Mouse (Mus musculus): Measurements from ENCODE around the gene Gm7138.
"Not testable (repeated sequence)": the region's sequence is repeated elsewhere in the genome, so short reads cannot be mapped to it uniquely, and the experiment has no call there.

Gm7138 gene

DNA sequence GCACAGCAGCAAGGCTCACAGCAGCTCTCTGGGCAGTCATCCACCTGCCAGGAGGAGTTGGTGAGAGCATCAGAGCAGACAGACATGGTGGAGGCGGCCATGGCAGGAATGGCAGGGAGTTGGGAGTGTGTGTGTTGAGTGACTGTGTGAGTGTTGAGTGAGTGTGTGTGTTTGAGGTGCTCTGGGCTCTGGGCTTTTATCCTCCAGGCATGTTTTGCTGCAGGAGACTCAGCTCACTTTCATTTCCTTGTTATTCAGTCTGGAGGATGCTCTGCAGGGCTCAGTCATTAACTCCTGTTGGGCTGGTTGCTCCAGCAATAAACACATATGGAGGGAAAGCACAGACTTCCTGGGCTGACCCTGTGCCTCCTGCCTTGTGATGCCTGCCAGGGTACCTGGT, at the start of gene Gm7138:
Gene Gm7138, minus strand, starts transcription at position 101 of the 400 bp plus-strand sequence.
- DNase-seq: not testable (repeated sequence)

- DNase-seq: no peak
These were observed 42.5 kb upstream of the Gm7138 start for GRCm38 (mm10) chr10:77819203-77819602.

DNA sequence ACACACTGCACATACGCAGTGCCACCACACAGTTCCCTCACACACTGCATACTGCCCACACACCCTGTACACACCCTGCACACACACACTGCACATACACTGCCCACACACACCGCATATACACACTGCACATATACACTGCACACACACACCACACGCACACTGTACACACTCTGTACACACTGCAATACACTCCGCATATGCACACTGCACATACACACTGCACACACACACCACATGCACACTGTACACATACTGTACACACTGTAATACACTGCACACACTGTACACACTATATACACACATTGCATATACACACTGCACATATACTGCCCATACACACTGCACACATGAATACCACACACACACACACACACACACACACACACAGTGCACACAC, 41.8 kb upstream of the Gm7138 start:
- no peak for DNase-seq

DNA sequence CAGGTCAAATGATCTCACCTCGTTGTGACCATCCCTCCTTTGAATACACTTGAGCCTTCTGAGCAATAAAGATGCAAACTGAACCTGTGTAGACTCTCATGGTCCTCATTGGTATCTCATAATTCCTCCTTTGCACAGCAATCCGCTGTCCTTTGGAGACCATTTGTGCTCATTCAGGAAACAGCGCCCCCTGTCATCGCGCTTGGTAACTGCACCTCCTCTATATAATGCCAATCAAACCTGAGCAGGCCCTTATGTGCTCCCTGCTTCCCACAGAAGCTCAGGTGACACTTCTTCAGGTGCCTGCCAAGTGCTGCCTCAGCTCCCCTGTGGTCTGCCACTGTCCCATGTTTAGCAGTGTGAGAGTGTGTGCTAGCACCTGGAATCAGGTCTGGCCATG, 38.8 kb upstream of the Gm7138 start:
- DNase-seq: peak; percentile 31 to 55

DNA sequence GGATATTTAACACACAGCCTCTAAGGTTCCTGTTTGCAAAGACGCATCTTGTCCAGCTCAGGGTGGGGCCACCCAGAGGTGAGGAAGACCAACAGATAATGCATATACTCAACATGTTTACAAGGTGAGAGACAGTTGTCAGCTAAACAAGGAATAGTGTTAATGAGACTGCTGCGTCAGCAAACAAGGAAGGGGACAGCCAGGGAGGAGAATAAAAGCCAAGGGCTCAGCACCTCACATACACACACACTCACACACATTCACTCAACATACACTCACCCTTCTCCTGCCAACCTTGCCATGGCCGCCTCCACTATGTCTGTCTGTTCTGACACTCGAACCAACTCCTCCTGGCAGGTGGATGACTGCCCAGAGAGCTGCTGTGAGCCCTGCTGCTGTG, 37.6 kb upstream of the Gm7138 start, which contains the start of gene Gm2696:
Gene Gm2696, plus strand, starts transcription at position 301 of the 400 bp plus-strand sequence.
- DNase-seq: no peak

DNA sequence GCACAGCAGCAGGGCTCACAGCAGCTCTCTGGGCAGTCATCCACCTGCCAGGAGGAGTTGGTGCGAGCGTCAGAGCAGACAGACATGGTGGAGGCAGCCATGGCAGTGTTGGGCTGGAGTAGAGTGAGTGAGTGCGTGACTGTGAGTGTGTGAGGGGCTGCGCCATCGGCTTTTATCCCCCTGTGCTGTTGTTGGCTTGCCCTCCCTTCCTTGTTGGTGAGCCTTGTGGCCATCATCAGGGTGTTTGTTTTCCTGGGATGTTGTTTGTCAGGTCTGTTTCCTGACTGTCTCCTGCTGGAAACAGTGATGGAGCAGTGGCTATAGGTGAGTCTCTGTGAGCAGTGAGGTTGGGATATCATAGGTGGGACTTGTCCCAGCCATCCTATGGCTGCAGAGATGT, 35.0 kb upstream of the Gm7138 start, which contains the start of gene Gm9507:
Gene Gm9507, minus strand, starts transcription at position 101 of the 400 bp plus-strand sequence.
- DNase-seq: no peak

DNA sequence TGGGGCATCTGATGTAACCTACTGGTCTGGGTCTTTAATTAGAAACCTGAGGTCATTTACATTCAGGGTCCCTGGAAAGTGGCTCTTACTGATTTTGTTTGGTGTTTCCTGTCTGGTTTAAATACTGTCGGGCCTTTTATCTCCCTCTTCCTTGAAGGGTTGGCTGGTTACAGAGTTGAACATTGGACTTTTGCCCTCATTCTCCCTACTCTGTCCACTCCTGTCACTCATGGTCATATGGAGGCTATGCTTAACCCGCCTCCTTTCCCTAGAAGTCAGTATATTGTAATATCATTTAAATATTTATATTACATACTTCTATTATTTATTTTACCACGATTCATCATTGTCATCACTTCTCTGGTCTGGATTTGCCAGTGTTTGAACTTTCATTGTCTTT, 27.4 kb upstream of the Gm7138 start:
- no peak for DNase-seq

GRCm38 (mm10) chr10:77798921-77799508, 22.3 kb upstream of the Gm7138 start, which contains the start of gene Gm19668:
Gene Gm19668, minus strand, starts transcription at chr10:77799133.
- DNase-seq: no peak

DNA sequence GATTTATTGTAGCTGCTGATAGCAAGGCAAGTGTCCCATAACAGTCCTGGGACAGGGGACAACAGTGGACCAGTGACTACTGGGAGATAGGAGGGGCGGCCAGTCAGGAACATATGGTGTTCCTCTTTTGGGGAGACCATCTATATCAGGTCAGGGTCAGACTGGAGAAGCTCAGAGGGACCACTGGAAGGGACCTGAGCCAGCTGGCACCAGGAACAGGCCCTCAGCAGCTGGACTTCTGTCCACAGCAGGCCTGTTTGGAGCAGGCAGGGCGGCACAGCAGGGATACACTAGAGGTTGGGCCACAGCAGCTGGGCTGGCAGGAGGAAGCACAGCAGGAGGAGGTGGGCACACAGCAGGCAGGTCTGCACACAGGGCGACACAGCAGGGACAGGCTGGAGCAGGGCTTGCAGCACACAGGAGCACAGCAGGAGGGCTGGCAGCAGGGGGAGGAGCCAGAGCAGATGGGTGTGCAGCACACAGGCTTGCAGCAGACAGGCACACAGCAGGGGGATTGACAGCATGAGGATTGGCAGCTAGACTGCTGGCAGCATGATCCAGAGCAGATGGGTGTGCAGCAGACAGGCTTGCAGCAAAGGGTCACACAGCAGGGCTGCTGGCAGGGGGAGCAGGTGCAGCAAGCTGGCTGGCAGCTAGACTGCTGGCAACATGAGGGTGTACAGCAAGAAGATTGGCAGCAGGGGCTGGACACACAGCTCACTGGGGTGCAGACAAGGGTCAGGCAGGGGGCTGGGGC, 21.6 kb upstream of the Gm7138 start:
- peak; percentile 17 to 24 for DNase-seq

GRCm38 (mm10) chr10:77797677-77798076, 20.9 kb upstream of the Gm7138 start:
- DNase-seq: no peak

DNA sequence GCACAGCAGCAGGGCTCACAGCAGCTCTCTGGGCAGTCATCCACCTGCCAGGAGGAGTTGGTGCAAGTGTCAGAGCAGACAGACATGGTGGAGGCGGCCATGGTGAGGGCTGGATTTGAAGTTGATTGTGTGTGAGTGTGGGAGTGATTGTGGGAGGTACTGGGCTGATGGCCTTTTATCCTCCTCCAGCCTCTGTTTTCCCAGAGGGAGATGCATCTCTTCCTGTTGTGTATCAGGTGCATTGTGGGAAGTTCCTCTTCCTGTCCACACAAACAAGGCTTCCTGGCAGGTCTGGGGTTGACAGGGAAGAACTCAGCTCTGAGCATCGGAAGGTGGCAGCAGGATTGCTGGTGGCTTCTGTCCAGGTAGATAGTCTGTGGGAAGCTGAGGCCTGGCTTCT, 18.2 kb upstream of the Gm7138 start, which contains the start of gene Gm9639:
Gene Gm9639, minus strand, starts transcription at position 101 of the 400 bp plus-strand sequence.
- DNase-seq: no peak

DNA sequence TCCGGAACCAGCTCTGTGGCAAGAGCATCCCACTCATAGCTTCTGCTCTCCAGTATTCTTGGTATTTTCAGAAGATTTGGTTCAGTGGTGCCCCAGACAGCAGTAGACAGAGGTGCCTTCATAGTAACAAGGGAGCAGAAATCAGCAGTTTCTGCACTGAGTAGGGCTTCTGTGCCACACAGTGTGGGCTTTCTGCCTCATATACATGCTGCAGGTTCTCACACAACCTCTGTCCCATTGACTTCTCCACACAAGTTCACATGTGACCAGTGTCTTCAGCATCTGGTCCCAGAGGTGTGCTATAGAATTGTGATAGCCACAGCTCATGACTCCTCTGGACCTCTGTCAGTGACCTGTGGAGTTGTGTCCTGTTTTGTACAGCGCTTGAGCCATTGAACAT, 11.9 kb upstream of the Gm7138 start:
- no peak for DNase-seq

- DNase-seq: not testable (repeated sequence)
These were observed 11.1 kb upstream of the Gm7138 start, which contains the start of gene Gm7137 for GRCm38 (mm10) chr10:77787876-77788275. Gene Gm7137, minus strand, starts transcription at chr10:77788200.

DNA sequence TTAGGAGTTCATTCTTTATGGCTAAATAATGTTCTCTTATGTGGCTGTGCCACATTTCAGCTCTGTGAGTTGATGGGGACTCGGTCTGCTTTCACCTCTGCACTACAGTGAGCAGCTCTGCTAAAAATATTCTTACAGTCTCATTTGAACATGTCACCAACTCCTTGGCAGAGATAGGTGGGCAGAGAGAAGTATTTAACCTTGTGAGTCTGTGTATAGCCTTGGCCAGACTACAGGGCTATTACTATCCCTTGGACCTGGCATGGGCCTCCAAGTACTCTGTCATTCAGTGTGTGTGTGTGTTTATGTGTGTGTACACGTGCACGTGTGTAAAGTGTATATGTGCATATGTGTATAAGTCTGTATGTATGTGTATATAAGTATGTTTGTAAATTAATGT, 6.7 kb upstream of the Gm7138 start:
- DNase-seq: not testable (repeated sequence)

DNA sequence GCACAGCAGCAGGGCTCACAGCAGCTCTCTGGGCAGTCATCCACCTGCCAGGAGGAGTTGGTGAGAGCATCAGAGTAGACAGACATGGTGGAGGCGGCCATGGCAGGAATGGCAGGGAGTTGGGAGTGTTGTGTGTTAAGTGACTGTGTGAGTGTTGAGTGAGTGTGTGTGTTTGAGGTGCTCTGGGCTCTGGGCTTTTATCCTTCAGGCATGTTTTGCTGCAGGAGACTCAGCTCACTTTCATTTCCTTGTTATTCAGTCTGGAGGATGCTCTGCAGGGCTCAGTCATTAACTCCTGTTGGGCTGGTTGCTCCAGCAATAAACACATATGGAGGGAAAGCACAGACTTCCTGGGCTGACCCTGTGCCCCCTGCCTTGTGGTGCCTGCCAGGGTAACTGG, 5.7 kb upstream of the Gm7138 start, which contains the start of gene Gm3250:
Gene Gm3250, minus strand, starts transcription at position 101 of the 400 bp plus-strand sequence.
- not testable (repeated sequence) for DNase-seq

- DNase-seq: not testable (repeated sequence)
These were observed 4.6 kb downstream of the Gm7138 start for GRCm38 (mm10) chr10:77772142-77772541.

- DNase-seq: not testable (repeated sequence)
These were observed 5.5 kb downstream of the Gm7138 start, which contains the start of gene Gm3238 for GRCm38 (mm10) chr10:77771225-77771624. Gene Gm3238, minus strand, starts transcription at chr10:77771325.

DNA sequence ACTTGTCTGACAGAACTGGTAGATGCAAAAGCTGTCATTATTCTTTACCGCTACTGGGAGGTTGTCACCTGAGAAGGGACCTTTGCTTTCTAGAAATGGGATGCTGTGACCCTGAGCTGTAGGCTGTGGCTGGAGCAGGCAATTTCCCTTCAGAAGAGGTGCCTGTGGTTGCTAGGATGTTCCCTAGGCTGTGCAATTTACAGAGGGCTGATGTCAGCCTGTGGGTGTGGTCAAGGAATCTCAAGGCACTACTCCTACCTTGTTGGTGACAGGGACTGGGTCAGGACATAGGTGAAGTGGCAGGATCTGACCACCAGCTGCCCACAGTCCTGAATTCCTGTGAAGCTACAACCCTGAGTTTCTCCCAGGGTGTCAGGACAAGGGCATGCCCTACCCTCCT, 7.0 kb downstream of the Gm7138 start:
- no peak for DNase-seq

- DNase-seq: not testable (repeated sequence)
These were observed 17.2 kb downstream of the Gm7138 start, which contains the start of gene Gm3233 for GRCm38 (mm10) chr10:77759582-77759981. Gene Gm3233, minus strand, starts transcription at chr10:77759682.

DNA sequence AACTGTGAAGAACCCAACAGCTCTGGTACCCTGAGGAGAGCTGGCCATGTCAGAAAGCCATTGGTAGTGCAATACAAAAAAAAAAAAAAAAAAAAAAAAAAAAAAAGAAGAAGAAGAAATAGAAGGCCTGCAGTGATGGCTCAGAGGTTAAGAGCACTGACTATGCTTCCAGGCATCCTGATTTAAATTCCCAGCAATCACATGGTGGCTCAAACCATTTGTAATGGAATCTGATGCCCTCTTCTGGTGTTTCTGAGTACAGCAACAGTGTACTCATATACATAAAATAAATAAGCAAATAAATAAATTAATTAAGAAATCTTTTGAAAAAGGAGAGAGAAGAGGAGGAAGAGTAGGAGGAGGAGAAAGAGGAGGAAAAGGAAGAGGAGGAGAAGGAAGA, 23.3 kb downstream of the Gm7138 start:
- DNase-seq: no peak

DNA sequence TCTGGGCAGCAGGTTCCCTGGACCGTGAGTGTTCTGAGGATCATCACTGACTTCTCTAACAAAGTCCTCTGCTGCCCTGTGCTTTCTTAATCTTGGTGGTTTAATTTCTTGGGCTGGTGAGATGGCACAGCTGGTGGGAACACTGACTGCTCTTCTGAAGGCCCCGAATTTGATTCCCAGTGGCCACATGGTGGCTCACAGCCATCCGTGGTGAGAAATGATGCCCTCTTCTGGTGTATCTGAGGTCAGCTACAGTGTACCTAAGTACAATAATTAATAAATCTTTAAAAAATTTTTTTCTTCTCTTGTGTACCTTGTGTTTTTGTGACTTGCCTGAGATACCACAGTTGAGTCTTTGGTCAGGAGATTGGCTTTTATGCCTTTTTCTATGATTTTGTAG, 24.4 kb downstream of the Gm7138 start:
- DNase-seq: not testable (repeated sequence)

DNA sequence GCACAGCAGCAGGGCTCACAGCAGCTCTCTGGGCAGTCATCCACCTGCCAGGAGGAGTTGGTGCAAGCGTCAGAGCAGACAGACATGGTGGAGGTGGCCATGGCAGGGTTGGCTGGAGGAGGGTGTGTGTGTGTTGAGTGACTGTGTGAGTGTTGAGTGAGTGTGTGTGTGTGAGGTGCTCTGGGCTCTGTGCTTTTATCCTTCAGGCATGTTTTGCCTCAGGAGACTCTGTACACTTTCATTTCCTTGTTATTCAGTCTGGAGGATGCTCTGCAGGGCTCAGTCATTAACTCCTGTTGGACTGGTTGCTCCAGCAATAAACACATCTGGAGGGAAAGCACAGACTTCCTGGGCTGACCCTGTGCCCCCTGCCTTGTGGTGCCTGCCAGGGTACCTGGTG, 25.5 kb downstream of the Gm7138 start, which contains the start of gene Gm9736:
Gene Gm9736, minus strand, starts transcription at position 101 of the 400 bp plus-strand sequence.
- not testable (repeated sequence) for DNase-seq

GRCm38 (mm10) chr10:77750686-77751085, 26.1 kb downstream of the Gm7138 start:
- DNase-seq: not testable (repeated sequence)
